Mouse (Mus musculus) C2C12 (cell line): ENCODE data around the gene Gdpd3.

Experiments used
- CEBPB ChIP-seq: IDR thresholded peaks from one replicate; pipeline ENCODE4 v1.6.1; 2011; ENCODE audit warnings: low read depth, mild to moderate bottlenecking, control low read depth, moderate library complexity
- CTCF ChIP-seq: IDR thresholded peaks from one replicate; pipeline ENCODE4 v1.5.1; 2011; ENCODE audit not compliant: control insufficient read depth, insufficient read depth, insufficient read length
- FOSL1 ChIP-seq: IDR thresholded peaks from one replicate; pipeline ENCODE4 v1.8.0; 2011; ENCODE audit warnings: mild to moderate bottlenecking, low read length; ENCODE audit not compliant: poor library complexity, insufficient read depth, severe bottlenecking
- USF1 ChIP-seq: IDR thresholded peaks from one replicate; pipeline ENCODE4 v1.6.1; 2011; ENCODE audit warnings: low read depth, mild to moderate bottlenecking, control low read depth, moderate library complexity

DNA sequence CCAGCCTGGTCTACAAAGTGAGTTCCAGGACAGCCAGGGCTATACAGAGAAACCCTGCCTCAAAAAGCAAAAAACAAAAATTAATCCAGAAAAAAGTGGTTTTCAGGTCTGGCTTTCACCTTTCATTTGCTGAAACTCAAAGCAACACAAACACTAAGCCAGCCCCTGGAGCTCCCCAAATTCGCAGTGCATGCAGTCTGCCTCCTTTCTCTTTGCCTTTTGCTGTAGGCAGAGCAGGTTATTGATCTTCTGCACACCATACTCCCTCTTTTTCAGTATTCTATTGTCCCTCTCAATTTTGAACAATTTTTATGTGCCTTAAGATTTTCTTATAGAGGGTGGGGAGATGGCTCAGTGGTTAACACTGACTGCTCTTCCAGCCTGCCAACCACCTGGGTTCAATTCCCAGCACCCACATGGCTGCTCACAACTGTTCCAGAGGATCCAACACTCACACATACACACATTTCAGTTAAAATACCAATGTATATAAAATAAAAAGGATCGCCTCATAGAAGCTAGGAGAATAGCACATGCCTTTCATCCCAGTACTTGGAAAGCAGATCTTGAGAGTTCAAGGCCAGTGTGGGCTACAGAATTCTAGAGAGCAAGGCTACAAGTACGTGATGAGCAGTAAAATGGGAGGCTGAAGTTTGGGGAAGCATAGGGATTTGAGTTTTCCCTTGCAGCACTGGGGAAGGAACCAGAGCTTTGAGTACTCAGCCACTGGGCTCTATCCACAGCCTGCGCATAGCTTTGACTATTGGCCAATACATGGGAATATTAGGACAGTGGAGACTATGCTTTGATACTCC, 27.5 kb downstream of the Gdpd3 start:
- TF ChIP-seq CTCF (no peak), USF1 (no peak), FOSL1 (no peak), CEBPB (no peak)
